Mouse (Mus musculus) adrenal gland, adult 18-20 months (tissue): ENCODE data around the gene Polr2h. TPM values are rescaled to one million over a fixed set of nuclear protein-coding genes. Genes with fewer than 3 reads are reported as not detected.

ENCODE experiments used
- DNase-seq, 2 experiments: peaks; one replicate each; pipeline ENCODE4 v3.0.0; 2021 to 2022; ENCODE audit warnings: low spot score in 2 of 2
- total RNA-seq, 2 experiments: library from RNA; stranded (reverse); gene quantifications; 1 replicate in 1 of 2; 2 replicates in 1 of 2; pipeline ENCODE4 v1.2.3; 2021

The Polr2h gene
- total RNA-seq, 2 experiments from 2014 or later: 28.0 to 37.1 TPM

GRCm38 (mm10) chr16:20757385-20757784 is 39.9 kb downstream of the Polr2h start:
- DNase-seq: no peak

GRCm38 (mm10) chr16:20761681-20762080 is 44.2 kb downstream of the Polr2h start:
- peak; percentile 45 to 55 for DNase-seq

- DNase-seq: peak; percentile 46 to 54
Measured at GRCm38 (mm10) chr16:20765244-20765643, 47.8 kb downstream of the Polr2h start.

Other genes with a start within 250 kb of the Polr2h start
- gene Eif2b5, start 218.8 kb upstream of the Polr2h start, total RNA-seq: 10 to 100 TPM; 58.2 to 60.1 TPM
- 10 to 100 TPM; 40.1 to 44.5 TPM for gene Dvl3, start 200.7 kb upstream of the Polr2h start, total RNA-seq
- gene Ap2m1, start 182.2 kb upstream of the Polr2h start, total RNA-seq: 100 to 1,000 TPM; 277 to 333 TPM
- gene Abcf3, start 169.1 kb upstream of the Polr2h start, total RNA-seq: 10 to 100 TPM; 94.3 to 94.4 TPM
- 1 to 10 TPM; 1.1 to 1.2 TPM for gene Vwa5b2, start 128.2 kb upstream of the Polr2h start, total RNA-seq
- gene Eef1akmt4, start 106.1 kb upstream of the Polr2h start, total RNA-seq: 10 to 100 TPM in 1 of 2 experiments, 1 to 10 TPM in 1; 9.4 to 10.2 TPM
- not detected for gene Gm49333, start 106.1 kb upstream of the Polr2h start, total RNA-seq
- 10 to 100 TPM; 24.8 to 31.2 TPM for gene Alg3, start 105.9 kb upstream of the Polr2h start, total RNA-seq
- 100 to 1,000 TPM in 1 of 2 experiments, 10 to 100 TPM in 1; 45.6 to 212 TPM for gene Camk2n2, start 96.4 kb upstream of the Polr2h start, total RNA-seq
- 10 to 100 TPM in 1 of 2 experiments, 1 to 10 TPM in 1; 9.4 to 17.1 TPM for gene Ece2, start 87.8 kb upstream of the Polr2h start, total RNA-seq
- 100 to 1,000 TPM; 265 to 268 TPM for gene Psmd2, start 66.0 kb upstream of the Polr2h start, total RNA-seq
- 100 to 1,000 TPM; 358 to 386 TPM for gene Eif4g1, start 49.4 kb upstream of the Polr2h start, total RNA-seq
- 10 to 100 TPM; 11.7 to 16.1 TPM for gene Fam131a, start 24.4 kb upstream of the Polr2h start, total RNA-seq
- gene Clcn2, start 81 bp downstream of the Polr2h start, total RNA-seq: 10 to 100 TPM; 16.8 to 52.6 TPM
- 10 to 100 TPM in 1 of 2 experiments, 1 to 10 TPM in 1; 9.7 to 12.4 TPM for gene Chrd, start 15.5 kb downstream of the Polr2h start, total RNA-seq
- gene Thpo, start 16.8 kb downstream of the Polr2h start, total RNA-seq: 1 to 10 TPM; 1.2 to 4.2 TPM